Mouse (Mus musculus): ENCODE measurements around the gene Dynll1. TPM values are rescaled to one million over a fixed set of nuclear protein-coding genes. Genes with fewer than 3 reads are reported as not detected.

The Dynll1 gene
- 1,538 and 1,558 TPM in 2 replicates for polyA plus RNA-seq (2014; fragmentation: Nextera tagmentation; extraction: Ambion mirVana)

GRCm38 (mm10) chr5:115300792-115301614 is at the start of gene Dynll1:
TSS of gene Dynll1 (minus strand) at chr5:115300999.
- peak within 1 kb of the TSS; percentile 90 for H3K4me3 ChIP-seq (ENCODE audit: low read depth, low read length)
- peak within 1 kb of the TSS; percentile 92 for H3K9ac ChIP-seq (ENCODE audit: low read depth, low read length)
- H3K36me3 ChIP-seq (ENCODE audit: control insufficient read depth, insufficient read depth, low read length) = peaks cover 8% of the 10 kb centered on the region; the same call in 1 of the 2 replicates
- H3K9me3 ChIP-seq (ENCODE audit: control insufficient read depth, low read length) = no peaks in the 10 kb centered on the region
- ATAC-seq (ENCODE audit: low FRiP score) (peak; percentile 99), DNase-seq (ENCODE audit: low spot score) (peak; percentile 100)
- no peaks in the 10 kb centered on the region for H3K27me3 ChIP-seq (ENCODE audit: control insufficient read depth, insufficient read depth, low read length)
- under 1% methylated on average over 50 of the region's 66 CpGs for WGBS
- peak within 1 kb of the TSS; percentile 91 for H3K27ac ChIP-seq (ENCODE audit: low read depth, low read length)
- H3K4me1 ChIP-seq (replicated peaks; ENCODE audit: control insufficient read depth, insufficient read depth, low read length) = peaks cover 4% of the 10 kb centered on the region
- peak within 1 kb of the TSS; percentile 38 for H3K4me2 ChIP-seq (replicated peaks; ENCODE audit: low read depth, low read length)

DNA sequence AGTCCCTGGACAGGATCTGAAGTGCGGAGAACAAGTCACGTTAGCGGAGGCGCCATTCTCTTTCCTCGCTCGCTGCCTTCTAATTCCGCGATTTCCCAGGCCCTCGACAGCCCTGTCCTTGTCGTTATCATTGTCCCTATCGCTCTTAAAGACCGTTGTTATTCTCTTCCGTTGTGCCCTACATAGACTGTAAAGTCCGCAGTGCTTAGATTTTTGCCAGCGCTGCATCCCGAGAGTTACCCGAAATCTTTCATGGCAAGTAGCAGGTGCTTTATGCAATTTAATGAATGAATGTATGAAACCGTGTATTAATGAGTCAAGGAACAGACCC is 48.4 kb upstream of the Dynll1 start:
- WGBS = 1% methylated on average over 18 of the region's 18 CpGs
- peak overlapping the region; percentile 70 for H3K9ac ChIP-seq (ENCODE audit: low read depth, low read length)
- peaks cover 7% of the 10 kb centered on the region for H3K36me3 ChIP-seq (ENCODE audit: control insufficient read depth, insufficient read depth, low read length)
- no peaks in the 10 kb centered on the region for H3K9me3 ChIP-seq (ENCODE audit: control insufficient read depth, low read length)
- H3K4me1 ChIP-seq (replicated peaks; ENCODE audit: control insufficient read depth, insufficient read depth, low read length) = peaks cover 3% of the 10 kb centered on the region; the same call in 1 of the 2 replicates
- peak overlapping the region; percentile 90 for H3K4me3 ChIP-seq (ENCODE audit: low read depth, low read length)
- no peaks in the 10 kb centered on the region for H3K27me3 ChIP-seq (ENCODE audit: control insufficient read depth, insufficient read depth, low read length)
- ATAC-seq (ENCODE audit: low FRiP score) (peak; percentile 42; the same call in 1 of the 2 replicates), DNase-seq (ENCODE audit: low spot score) (no peak)
- peak overlapping the region; percentile 72 for H3K27ac ChIP-seq (ENCODE audit: low read depth, low read length)
- H3K4me2 ChIP-seq (replicated peaks; ENCODE audit: low read depth, low read length) = peak overlapping the region; percentile 81

DNA sequence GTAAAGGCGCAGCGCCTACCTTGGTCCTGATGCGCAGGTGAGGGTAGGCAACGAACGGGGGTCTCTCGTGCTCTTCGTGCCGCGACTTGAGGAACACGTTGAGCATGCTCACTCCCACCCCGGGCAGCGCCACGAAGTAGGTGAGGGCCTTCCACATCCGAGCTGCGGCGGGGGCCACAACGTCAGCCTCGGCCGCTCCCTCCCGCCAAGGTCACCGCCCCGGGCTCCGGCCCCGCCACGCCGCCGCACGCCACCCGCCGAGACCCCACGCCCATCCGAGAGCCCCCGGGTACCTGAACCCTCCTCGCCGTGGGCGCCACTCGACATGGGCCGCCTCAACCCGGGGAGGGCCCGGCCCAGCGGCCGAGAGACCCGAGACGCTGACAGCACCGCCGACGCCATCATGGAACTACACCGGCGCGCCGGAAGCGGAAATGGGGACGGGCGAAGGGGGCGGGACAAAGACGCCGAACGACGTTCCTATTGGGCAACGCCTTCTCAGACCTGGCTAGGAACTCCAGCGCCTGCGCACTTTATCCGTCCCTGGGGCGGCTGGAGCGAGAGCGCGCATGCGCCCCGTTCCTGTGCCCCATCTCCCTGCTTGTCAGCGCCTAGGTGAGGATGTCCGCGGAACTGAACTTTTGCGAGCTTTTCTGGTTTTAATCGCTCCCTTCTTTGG is 47.9 kb upstream of the Dynll1 start, which contains the start of gene Cox6a1:
Cox6a1 (minus strand) TSS at position 436 of the 679 bp plus-strand sequence.
- under 1% methylated on average over 46 of the region's 74 CpGs for WGBS
- H3K4me1 ChIP-seq (replicated peaks; ENCODE audit: control insufficient read depth, insufficient read depth, low read length) = peaks cover 3% of the 10 kb centered on the region; the same call in 1 of the 2 replicates
- H3K36me3 ChIP-seq (ENCODE audit: control insufficient read depth, insufficient read depth, low read length) = peaks cover 7% of the 10 kb centered on the region
- H3K9me3 ChIP-seq (ENCODE audit: control insufficient read depth, low read length) = no peaks in the 10 kb centered on the region
- peak within 1 kb of the TSS; percentile 90 for H3K4me3 ChIP-seq (ENCODE audit: low read depth, low read length)
- peak within 1 kb of the TSS; percentile 81 for H3K4me2 ChIP-seq (replicated peaks; ENCODE audit: low read depth, low read length)
- peak within 1 kb of the TSS; percentile 79 for H3K9ac ChIP-seq (ENCODE audit: low read depth, low read length)
- DNase-seq (ENCODE audit: low spot score) (peak; percentile 100), ATAC-seq (ENCODE audit: low FRiP score) (peak; percentile 92)
- H3K27ac ChIP-seq (ENCODE audit: low read depth, low read length) = peak within 1 kb of the TSS; percentile 72
- no peaks in the 10 kb centered on the region for H3K27me3 ChIP-seq (ENCODE audit: control insufficient read depth, insufficient read depth, low read length)

DNA sequence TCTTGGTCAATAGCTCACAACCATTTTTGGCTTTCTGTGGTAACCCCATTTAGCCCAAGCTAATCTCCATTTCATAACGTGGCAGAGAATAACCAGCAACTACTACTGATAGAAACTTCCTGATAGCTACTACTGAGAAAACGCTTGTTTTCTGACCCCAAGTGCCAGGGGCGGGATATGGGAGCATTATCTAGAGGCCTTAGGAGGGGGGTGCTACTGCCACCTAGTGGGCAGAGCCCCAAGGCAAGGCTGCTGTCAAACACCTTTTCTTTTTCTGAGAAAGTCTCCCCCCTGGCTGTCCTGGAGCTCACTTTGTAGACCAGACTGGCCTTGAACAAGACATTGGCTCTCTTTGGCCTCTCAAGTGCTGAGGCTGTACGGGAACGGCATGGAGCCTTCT is 46.8 kb upstream of the Dynll1 start:
- DNase-seq (ENCODE audit: low spot score) (peak; percentile 88), ATAC-seq (ENCODE audit: low FRiP score) (no peak)
- peak overlapping the region; percentile 90 for H3K4me3 ChIP-seq (ENCODE audit: low read depth, low read length)
- H3K4me2 ChIP-seq (replicated peaks; ENCODE audit: low read depth, low read length) = peak overlapping the region; percentile 81
- H3K9ac ChIP-seq (ENCODE audit: low read depth, low read length) = no peak overlapping the region
- H3K9me3 ChIP-seq (ENCODE audit: control insufficient read depth, low read length) = no peaks in the 10 kb centered on the region
- H3K4me1 ChIP-seq (replicated peaks; ENCODE audit: control insufficient read depth, insufficient read depth, low read length) = peaks cover 3% of the 10 kb centered on the region; the same call in 1 of the 2 replicates
- no peak overlapping the region for H3K27ac ChIP-seq (ENCODE audit: low read depth, low read length)
- 8% methylated on average over 5 of the region's 5 CpGs for WGBS
- no peaks in the 10 kb centered on the region for H3K27me3 ChIP-seq (ENCODE audit: control insufficient read depth, insufficient read depth, low read length)
- peaks cover 15% of the 10 kb centered on the region for H3K36me3 ChIP-seq (ENCODE audit: control insufficient read depth, insufficient read depth, low read length)

DNA sequence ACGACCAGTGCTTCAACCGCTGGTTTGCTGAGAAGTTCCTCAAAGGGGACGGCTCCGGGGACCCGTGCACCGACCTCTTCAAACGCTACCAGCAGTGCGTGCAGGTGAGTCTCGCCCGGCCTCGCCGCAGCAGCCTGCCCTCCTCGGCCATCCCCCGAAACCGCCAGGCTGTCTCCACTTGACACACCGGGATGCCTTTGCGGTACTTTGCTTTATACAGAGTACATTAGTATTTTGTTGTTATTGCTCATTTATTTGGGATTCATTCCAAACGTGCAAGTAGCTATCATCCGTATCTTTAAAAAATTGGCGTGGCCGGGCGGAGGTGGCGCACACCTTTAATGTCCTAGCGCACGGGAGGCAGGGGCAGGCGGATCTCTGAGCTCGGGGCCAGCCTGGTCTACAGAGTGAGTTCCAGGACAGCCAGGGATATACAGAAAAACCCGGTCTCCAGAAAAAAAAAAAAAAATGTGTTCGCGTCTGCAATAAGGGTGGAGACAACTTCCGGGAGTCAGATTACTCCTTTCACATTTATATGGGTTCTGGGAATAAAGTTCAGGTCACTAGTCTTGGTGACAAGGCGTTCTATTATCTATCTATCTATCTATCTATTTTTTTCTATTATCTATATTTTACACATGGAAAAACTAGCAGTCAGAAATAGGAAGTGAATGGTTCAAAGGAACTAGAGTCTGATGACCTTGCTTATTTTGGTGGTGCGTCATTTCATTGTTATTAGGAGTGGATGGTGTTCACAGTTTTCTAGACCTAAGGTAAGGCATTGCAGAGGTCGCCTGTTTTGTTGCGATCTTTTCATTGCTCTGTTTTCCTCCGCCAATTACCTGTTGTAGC is 40.7 kb upstream of the Dynll1 start:
- 12% methylated on average over 36 of the region's 36 CpGs for whole genome bisulfite sequencing
- H3K4me2 ChIP-seq (replicated peaks; ENCODE audit: low read depth, low read length) = peak overlapping the region; percentile 66
- DNase-seq (ENCODE audit: low spot score) (no peak), ATAC-seq (ENCODE audit: low FRiP score) (peak; percentile 76)
- H3K36me3 ChIP-seq (ENCODE audit: control insufficient read depth, insufficient read depth, low read length) = peaks cover 15% of the 10 kb centered on the region
- H3K27ac ChIP-seq (ENCODE audit: low read depth, low read length) = peak overlapping the region; percentile 61
- no peaks in the 10 kb centered on the region for H3K27me3 ChIP-seq (ENCODE audit: control insufficient read depth, insufficient read depth, low read length)
- H3K9me3 ChIP-seq (ENCODE audit: control insufficient read depth, low read length) = no peaks in the 10 kb centered on the region
- H3K4me1 ChIP-seq (replicated peaks; ENCODE audit: control insufficient read depth, insufficient read depth, low read length) = peaks cover 4% of the 10 kb centered on the region; the same call in 1 of the 2 replicates
- H3K4me3 ChIP-seq (ENCODE audit: low read depth, low read length) = peak overlapping the region; percentile 85
- peak overlapping the region; percentile 74 for H3K9ac ChIP-seq (ENCODE audit: low read depth, low read length)

- under 1% methylated on average over 62 of the region's 62 CpGs for WGBS
- Histone ChIP-seq H3K9me3 (ENCODE audit: control insufficient read depth, low read length) (no peaks in the 10 kb centered on the region), H3K4me2 (replicated peaks; ENCODE audit: low read depth, low read length) (peak within 1 kb of the TSS; percentile 66), H3K4me3 (ENCODE audit: low read depth, low read length) (peak within 1 kb of the TSS; percentile 85), H3K4me1 (replicated peaks; ENCODE audit: control insufficient read depth, insufficient read depth, low read length) (peaks cover 4% of the 10 kb centered on the region; the same call in 1 of the 2 replicates), H3K9ac (ENCODE audit: low read depth, low read length) (peak within 1 kb of the TSS; percentile 74), H3K36me3 (ENCODE audit: control insufficient read depth, insufficient read depth, low read length) (peaks cover 15% of the 10 kb centered on the region), H3K27ac (ENCODE audit: low read depth, low read length) (peak within 1 kb of the TSS; percentile 61), H3K27me3 (ENCODE audit: control insufficient read depth, insufficient read depth, low read length) (no peaks in the 10 kb centered on the region)
- DNase-seq (ENCODE audit: low spot score) (peak; percentile 96), ATAC-seq (ENCODE audit: low FRiP score) (peak; percentile 92)
Measured at GRCm38 (mm10) chr5:115340577-115341313, 39.9 kb upstream of the Dynll1 start, which contains the start of the genes Gatc and Triap1. TSS of gene Gatc (minus strand) at chr5:115341178. TSS of gene Triap1 (plus strand) at chr5:115341225.

DNA sequence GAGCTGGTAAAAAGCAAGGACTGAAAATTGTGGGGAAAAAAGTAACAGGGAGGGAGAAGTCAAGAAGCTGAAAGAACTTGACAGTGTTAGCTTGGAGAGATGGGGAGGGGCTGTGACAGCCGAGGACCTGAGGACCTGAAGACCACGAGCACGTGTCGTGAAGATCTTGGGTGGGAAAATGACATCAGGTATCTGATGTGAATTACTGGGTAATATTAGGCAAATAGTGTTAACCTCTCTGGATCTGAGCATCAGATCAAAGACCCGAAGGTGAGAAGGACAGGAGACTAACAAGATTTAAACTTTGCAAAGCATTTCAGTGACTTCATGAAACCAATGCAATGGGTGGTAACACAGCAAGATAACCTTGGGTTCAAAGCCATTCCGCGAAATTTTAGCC is 39.2 kb upstream of the Dynll1 start:
- ATAC-seq (ENCODE audit: low FRiP score) (no peak), DNase-seq (ENCODE audit: low spot score) (no peak)
- Histone ChIP-seq H3K4me2 (replicated peaks; ENCODE audit: low read depth, low read length) (peak overlapping the region; percentile 66), H3K27me3 (ENCODE audit: control insufficient read depth, insufficient read depth, low read length) (no peaks in the 10 kb centered on the region), H3K4me1 (replicated peaks; ENCODE audit: control insufficient read depth, insufficient read depth, low read length) (peaks cover 4% of the 10 kb centered on the region; the same call in 1 of the 2 replicates), H3K36me3 (ENCODE audit: control insufficient read depth, insufficient read depth, low read length) (peaks cover 12% of the 10 kb centered on the region; the same call in 1 of the 2 replicates), H3K4me3 (ENCODE audit: low read depth, low read length) (peak overlapping the region; percentile 85), H3K27ac (ENCODE audit: low read depth, low read length) (no peak overlapping the region), H3K9me3 (ENCODE audit: control insufficient read depth, low read length) (no peaks in the 10 kb centered on the region), H3K9ac (ENCODE audit: low read depth, low read length) (no peak overlapping the region)
- WGBS = 34% methylated on average over 7 of the region's 7 CpGs

Data from hindbrain, embryonic 11.5 days (tissue).